52 mouse cellular contexts compared by ENCODE assay signal in the genomic region with DNA sequence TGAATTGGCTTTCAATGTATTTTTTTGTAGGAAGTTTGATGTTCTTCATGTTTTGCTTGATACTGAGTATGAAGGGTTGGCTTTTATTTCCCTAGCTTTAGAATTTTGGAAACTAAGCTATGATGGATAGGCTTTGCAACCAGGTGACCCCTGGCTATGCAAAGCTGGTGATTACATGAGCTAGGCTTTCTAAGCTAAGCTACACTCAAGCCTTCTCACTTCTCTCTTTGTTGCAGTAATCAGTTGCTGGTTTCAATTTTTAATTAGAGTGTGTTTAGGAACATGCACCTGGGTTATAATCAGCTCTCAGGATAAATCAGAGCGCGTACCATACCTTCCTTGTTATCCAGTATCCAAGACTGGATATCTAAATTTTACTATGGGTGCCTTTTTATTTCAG. TPM values are rescaled to one million over a fixed set of nuclear protein-coding genes. Genes with fewer than 3 reads are reported as not detected.
"Had no signal": no experiment of that assay in that cellular context is flagged by ENCODE, and none has a peak within 500 bp of the region (broad histone marks: within the 10 kb centered on the region; RNA-seq: fewer than 3 reads in every experiment).

No protein-coding gene starts in this region.

- H3K9ac ChIP-seq: heart, embryonic 12.5 days; heart, embryonic 13.5 days; heart, embryonic 15.5 days; hindbrain, embryonic 12.5 days; hindbrain, embryonic 13.5 days; hindbrain, embryonic 14.5 days; hindbrain, embryonic 15.5 days; intestine, embryonic 15.5 days; kidney, embryonic 15.5 days had no signal

- H3K27me3 ChIP-seq: heart, embryonic 12.5 days; heart, embryonic 13.5 days; heart, embryonic 15.5 days; hindbrain, embryonic 12.5 days; hindbrain, embryonic 13.5 days; hindbrain, embryonic 15.5 days; intestine, embryonic 15.5 days; kidney, embryonic 15.5 days had no signal

- H3K9me3 ChIP-seq: heart, embryonic 12.5 days; heart, embryonic 13.5 days; heart, embryonic 15.5 days; hindbrain, embryonic 10.5 days; hindbrain, embryonic 12.5 days; hindbrain, embryonic 13.5 days; hindbrain, embryonic 15.5 days; intestine, embryonic 15.5 days; kidney, embryonic 15.5 days had no signal

- H3K4me2 ChIP-seq: heart, embryonic 11.5 days; heart, embryonic 12.5 days; heart, embryonic 13.5 days; heart, embryonic 15.5 days; hindbrain, embryonic 12.5 days; hindbrain, embryonic 13.5 days; hindbrain, embryonic 14.5 days; hindbrain, embryonic 15.5 days; intestine, embryonic 15.5 days; kidney, embryonic 15.5 days had no signal

- H3K4me3 ChIP-seq: heart, embryonic 12.5 days; heart, embryonic 13.5 days; heart, embryonic 15.5 days; hindbrain, embryonic 10.5 days; hindbrain, embryonic 12.5 days; hindbrain, embryonic 13.5 days; hindbrain, embryonic 15.5 days; intestine, embryonic 15.5 days; kidney, embryonic 15.5 days; layer of hippocampus, adult 2 months; left cerebral cortex, adult 2 months had no signal

- H3K36me3 ChIP-seq: heart, embryonic 12.5 days; heart, embryonic 13.5 days; heart, embryonic 15.5 days; hindbrain, embryonic 10.5 days; hindbrain, embryonic 12.5 days; hindbrain, embryonic 13.5 days; hindbrain, embryonic 15.5 days; intestine, embryonic 15.5 days; kidney, embryonic 15.5 days had no signal

- H3K27ac ChIP-seq: heart, embryonic 13.5 days; heart, embryonic 15.5 days; hindbrain, embryonic 10.5 days; hindbrain, embryonic 12.5 days; hindbrain, embryonic 13.5 days; hindbrain, embryonic 14.5 days; hindbrain, embryonic 15.5 days; hindbrain, postnatal 0 days; intestine, embryonic 15.5 days; kidney, embryonic 15.5 days; kidney, postnatal 0 days; layer of hippocampus, adult 2 months; left cerebral cortex, adult 2 months had no signal

- H3K4me1 ChIP-seq: heart, embryonic 12.5 days; heart, embryonic 13.5 days; heart, embryonic 15.5 days; hindbrain, embryonic 10.5 days; hindbrain, embryonic 12.5 days; hindbrain, embryonic 13.5 days; hindbrain, embryonic 15.5 days; intestine, embryonic 15.5 days; kidney, embryonic 15.5 days had no signal

- DNase-seq: heart, postnatal 10 days; heart, postnatal 14 days; heart, postnatal 36 days; heart, postnatal 4 days; kidney, adult 11 months; kidney, adult 18-20 months; kidney, adult 2 months; kidney, adult 8-10 months; kidney, adult 9 months; kidney, postnatal 10 days; kidney, postnatal 14 days; kidney, postnatal 25 days; kidney, postnatal 36 days; kidney, postnatal 4 days; layer of hippocampus, adult 9-11 months; layer of hippocampus, postnatal 36 days had no signal

RNA-seq across cellular contexts. Expression of a gene that starts 33.0 kb away (rescaled TPM):
- total RNA-seq: heart, postnatal 10 days; heart, postnatal 14 days; heart, postnatal 25 days; heart, postnatal 36 days; heart, postnatal 4 days; hematopoietic stem cell, adult 5-6 weeks; hindbrain, postnatal 0 days; layer of hippocampus, adult 18-20 months; layer of hippocampus, adult 2 months; layer of hippocampus, adult 8-10 months; layer of hippocampus, postnatal 10 days; layer of hippocampus, postnatal 14 days; layer of hippocampus, postnatal 25 days; layer of hippocampus, postnatal 36 days; left cerebral cortex, adult 18-20 months; left cerebral cortex, adult 2 months; left cerebral cortex, adult 8-10 months had no signal
- polyA plus RNA-seq: heart, embryonic 11.5 days; heart, embryonic 12.5 days; heart, embryonic 13.5 days; heart, embryonic 14.5 days; heart, embryonic 15.5 days; heart, embryonic 16.5 days; heart, postnatal 0 days; hindbrain, embryonic 10.5 days; hindbrain, embryonic 11.5 days; hindbrain, embryonic 12.5 days; hindbrain, embryonic 13.5 days; hindbrain, embryonic 14.5 days; hindbrain, embryonic 15.5 days; hindbrain, embryonic 16.5 days; hindbrain, postnatal 0 days; inflammation-experienced regulatory T-cells, adult 6 months; intestine, embryonic 14.5 days; intestine, embryonic 15.5 days; intestine, embryonic 16.5 days; intestine, postnatal 0 days; kidney, adult 2 months; kidney, embryonic 14.5 days; kidney, embryonic 15.5 days; kidney, embryonic 16.5 days; kidney, postnatal 0 days; large intestine, adult 2 months had no signal
